Mouse (Mus musculus) CH12.LX (cell line): ENCODE data around the gene Rsph9. TPM values are rescaled to one million over a fixed set of nuclear protein-coding genes. Genes with fewer than 3 reads are reported as not detected.

Experiments
- DNase-seq: peaks from one replicate; pipeline ENCODE4 v3.0.0-alpha.2; 2013; ENCODE audit errors: extremely low read depth
- H3K27ac ChIP-seq: 2 replicates; pipeline ENCODE4 v1.5.1; 2012; ENCODE audit warnings: low read depth, mild to moderate bottlenecking, control low read depth, moderate library complexity; ENCODE audit not compliant: insufficient read depth
- H3K27me3 ChIP-seq: replicated peaks from 2 replicates; pipeline ENCODE3; 2012; ENCODE audit warnings: inconsistent platforms
- H3K36me3 ChIP-seq, 2 experiments: replicated peaks in 1 of 2; 2 replicates each; pipeline versions ENCODE3 to v1.6.1; 2012; ENCODE audit warnings: inconsistent platforms in 1 of 2, low read length in 1 of 2, mild to moderate bottlenecking in 1 of 2, mixed read lengths in 1 of 2, moderate library complexity in 1 of 2; ENCODE audit not compliant: control insufficient read depth in 1 of 2, insufficient read depth in 1 of 2
- H3K4me1 ChIP-seq, 2 experiments: 2 replicates each; pipeline ENCODE4 v1.6.1; 2012; ENCODE audit warnings: inconsistent platforms in 1 of 2, moderate library complexity in 1 of 2; ENCODE audit not compliant: insufficient read depth in 2 of 2, control insufficient read depth in 1 of 2
- H3K4me2 ChIP-seq: 2 replicates; pipeline ENCODE4 v1.6.1; 2012; ENCODE audit warnings: low read depth, mild to moderate bottlenecking, control low read depth; ENCODE audit not compliant: poor library complexity, insufficient read depth, severe bottlenecking
- H3K4me3 ChIP-seq, 3 experiments: fragments of 150-350 bp in 1 of 3; sonication (generic) in 1 of 3; replicated peaks in 1 of 3; 2 replicates each; pipeline versions ENCODE3 to v1.5.1; 2011 to 2012; ENCODE audit warnings: low read depth in 2 of 3, low read length in 2 of 3, mild to moderate bottlenecking in 2 of 3, moderate library complexity in 2 of 3, control low read depth in 1 of 3, improper control_type of control experiment in 1 of 3, inconsistent platforms in 1 of 3, mixed read lengths in 1 of 3; ENCODE audit not compliant: poor library complexity in 1 of 3
- H3K79me2 ChIP-seq: replicated peaks from 2 replicates; pipeline ENCODE4 v1.6.1; 2012; ENCODE audit warnings: mild to moderate bottlenecking, moderate library complexity; ENCODE audit not compliant: control insufficient read depth, poor library complexity, insufficient read depth, severe bottlenecking; ENCODE audit errors: extremely low read depth
- H3K9ac ChIP-seq: 2 replicates; pipeline ENCODE4 v1.6.1; 2012; ENCODE audit warnings: low read depth, mild to moderate bottlenecking, control low read depth, moderate library complexity; ENCODE audit not compliant: insufficient read depth
- H3K9me3 ChIP-seq: replicated peaks from 2 replicates; pipeline ENCODE3; 2012; ENCODE audit warnings: low read length, inconsistent platforms, mixed read lengths
- BHLHE40 ChIP-seq: IDR thresholded peaks from 2 replicates; pipeline ENCODE4 v1.6.1; 2011; ENCODE audit warnings: mild to moderate bottlenecking, low read depth, low read length, improper control_type of control experiment
- CHD1 ChIP-seq: IDR thresholded peaks from 2 replicates; pipeline ENCODE4 v1.6.1; 2012; ENCODE audit warnings: low read depth, low read length, improper control_type of control experiment, inconsistent platforms
- CTCF ChIP-seq, 2 experiments: IDR thresholded peaks in 1 of 2; conservative IDR thresholded peaks in 1 of 2; 2 replicates each; pipeline ENCODE4 v1.5.1; 2011 to 2012; ENCODE audit warnings: low read depth in 2 of 2, low read length in 2 of 2, improper control_type of control experiment in 1 of 2, inconsistent platforms in 1 of 2, mild to moderate bottlenecking in 1 of 2, moderate library complexity in 1 of 2
- E2F4 ChIP-seq: IDR thresholded peaks from 2 replicates; pipeline ENCODE4 v1.6.1; 2011; ENCODE audit warnings: low read depth, low read length, improper control_type of control experiment; ENCODE audit not compliant: insufficient replicate concordance
- EP300 ChIP-seq: IDR thresholded peaks from 2 replicates; pipeline ENCODE4 v1.6.1; 2011; ENCODE audit warnings: low read length, improper control_type of control experiment
- ETS1 ChIP-seq: conservative IDR thresholded peaks from 2 replicates; pipeline ENCODE4 v1.6.1; 2012; ENCODE audit warnings: low read depth, mild to moderate bottlenecking, inconsistent platforms, low read length, improper control_type of control experiment, moderate library complexity
- GABPA ChIP-seq: IDR thresholded peaks from 2 replicates; pipeline ENCODE4 v1.6.1; 2012; ENCODE audit warnings: low read depth, low read length, improper control_type of control experiment, inconsistent platforms; ENCODE audit not compliant: insufficient replicate concordance
- IRF4 ChIP-seq: IDR thresholded peaks from 2 replicates; pipeline ENCODE4 v1.6.1; 2014; ENCODE audit warnings: low read depth, mild to moderate bottlenecking, inconsistent platforms, low read length, improper control_type of control experiment
- MAFK ChIP-seq: IDR thresholded peaks from 2 replicates; pipeline ENCODE4 v1.6.1; 2011; ENCODE audit warnings: low read length, improper control_type of control experiment; ENCODE audit not compliant: insufficient replicate concordance
- MAX ChIP-seq: IDR thresholded peaks from 2 replicates; pipeline ENCODE4 v1.6.1; 2011; ENCODE audit warnings: low read length, improper control_type of control experiment
- MAZ ChIP-seq: IDR thresholded peaks from 2 replicates; pipeline ENCODE4 v1.6.1; 2012; ENCODE audit warnings: low read depth, mild to moderate bottlenecking, inconsistent platforms, low read length, improper control_type of control experiment, moderate library complexity
- MEF2A ChIP-seq: IDR thresholded peaks from 2 replicates; pipeline ENCODE4 v1.6.1; 2014; ENCODE audit warnings: low read depth, mild to moderate bottlenecking, inconsistent platforms, low read length, improper control_type of control experiment, borderline replicate concordance
- NRF1 ChIP-seq: IDR thresholded peaks from 2 replicates; pipeline ENCODE4 v1.6.1; 2014; ENCODE audit warnings: low read depth, mild to moderate bottlenecking, inconsistent platforms, low read length, improper control_type of control experiment, moderate library complexity
- PAX5 ChIP-seq: IDR thresholded peaks from 2 replicates; pipeline ENCODE4 v1.6.1; 2012; ENCODE audit warnings: low read length, inconsistent platforms, mixed read lengths
- POLR2AphosphoS2 ChIP-seq: IDR thresholded peaks from 2 replicates; pipeline ENCODE4 v1.6.1; 2011; ENCODE audit warnings: low read depth, low read length, improper control_type of control experiment
- SIN3A ChIP-seq: IDR thresholded peaks from 2 replicates; pipeline ENCODE4 v1.6.1; 2012; ENCODE audit warnings: low read length, improper control_type of control experiment, inconsistent platforms
- SMC3 ChIP-seq: IDR thresholded peaks from 2 replicates; pipeline ENCODE4 v1.6.1; 2011; ENCODE audit warnings: low read depth, low read length, improper control_type of control experiment
- TBP ChIP-seq: conservative IDR thresholded peaks from 2 replicates; pipeline ENCODE4 v1.6.1; 2011; ENCODE audit warnings: low read depth, low read length, improper control_type of control experiment
- TCF12 ChIP-seq: IDR thresholded peaks from 2 replicates; pipeline ENCODE4 v1.6.1; 2014; ENCODE audit warnings: low read depth, mild to moderate bottlenecking, inconsistent platforms, low read length, improper control_type of control experiment
- UBTF ChIP-seq: IDR thresholded peaks from 2 replicates; pipeline ENCODE4 v1.6.1; 2012; ENCODE audit warnings: low read depth, mild to moderate bottlenecking, inconsistent platforms, low read length, improper control_type of control experiment, moderate library complexity
- USF1 ChIP-seq: IDR thresholded peaks from 2 replicates; pipeline ENCODE4 v1.6.1; 2014; ENCODE audit warnings: low read depth, mild to moderate bottlenecking, inconsistent platforms, low read length, improper control_type of control experiment
- ZKSCAN1 ChIP-seq: IDR thresholded peaks from 2 replicates; pipeline ENCODE4 v1.6.1; 2012; ENCODE audit warnings: low read depth, inconsistent platforms, low read length, improper control_type of control experiment, borderline replicate concordance
- ZMIZ1 ChIP-seq: IDR thresholded peaks from 2 replicates; pipeline ENCODE4 v1.6.1; 2012; ENCODE audit warnings: low read depth, mild to moderate bottlenecking, inconsistent platforms, low read length, improper control_type of control experiment
- ZNF384 ChIP-seq: IDR thresholded peaks from 2 replicates; pipeline ENCODE4 v1.6.1; 2012; ENCODE audit warnings: low read depth, low read length, improper control_type of control experiment, inconsistent platforms
- dilution Hi-C: fragments of 300-500 bp; cut with MboI; formaldehyde crosslinking; loops from 2 replicates; pipeline ENCODE4 v1.14.3; 2020; ENCODE audit warnings: low sequenced_read_pairs; ENCODE audit not compliant: extremely low pct_unique_long_range_greater_than_20kb, extremely low pct_ligation_motif_present
- in situ Hi-C: fragments of 300-500 bp; cut with MboI; formaldehyde crosslinking; loops from 3 replicates; pipeline ENCODE4 v1.14.3; 2019; ENCODE audit warnings: low sequenced_read_pairs, low pct_ligation_motif_present, low pct_unique_long_range_greater_than_20kb, mixed read lengths
- polyA plus RNA-seq: library from polyadenylated mRNA; unstranded; fragments of >175 nt; gene quantifications from 2 replicates; pipeline ENCODE4 v1.2.1, GENCODE M21; 2012; ENCODE audit warnings: low read depth; ENCODE audit not compliant: insufficient read length
- total RNA-seq, 2 experiments: library from RNA; depleted of rRNA; stranded (reverse); fragments of 300-350 nt in 1 of 2; fragments of >200 nt in 1 of 2; gene quantifications; 2 replicates each; pipeline ENCODE4 v1.2.3; 2012 to 2014

The Rsph9 gene
- total and polyA plus RNA-seq, 3 experiments, result 0.61 to 1.1 TPM; not detected in 1

DNA sequence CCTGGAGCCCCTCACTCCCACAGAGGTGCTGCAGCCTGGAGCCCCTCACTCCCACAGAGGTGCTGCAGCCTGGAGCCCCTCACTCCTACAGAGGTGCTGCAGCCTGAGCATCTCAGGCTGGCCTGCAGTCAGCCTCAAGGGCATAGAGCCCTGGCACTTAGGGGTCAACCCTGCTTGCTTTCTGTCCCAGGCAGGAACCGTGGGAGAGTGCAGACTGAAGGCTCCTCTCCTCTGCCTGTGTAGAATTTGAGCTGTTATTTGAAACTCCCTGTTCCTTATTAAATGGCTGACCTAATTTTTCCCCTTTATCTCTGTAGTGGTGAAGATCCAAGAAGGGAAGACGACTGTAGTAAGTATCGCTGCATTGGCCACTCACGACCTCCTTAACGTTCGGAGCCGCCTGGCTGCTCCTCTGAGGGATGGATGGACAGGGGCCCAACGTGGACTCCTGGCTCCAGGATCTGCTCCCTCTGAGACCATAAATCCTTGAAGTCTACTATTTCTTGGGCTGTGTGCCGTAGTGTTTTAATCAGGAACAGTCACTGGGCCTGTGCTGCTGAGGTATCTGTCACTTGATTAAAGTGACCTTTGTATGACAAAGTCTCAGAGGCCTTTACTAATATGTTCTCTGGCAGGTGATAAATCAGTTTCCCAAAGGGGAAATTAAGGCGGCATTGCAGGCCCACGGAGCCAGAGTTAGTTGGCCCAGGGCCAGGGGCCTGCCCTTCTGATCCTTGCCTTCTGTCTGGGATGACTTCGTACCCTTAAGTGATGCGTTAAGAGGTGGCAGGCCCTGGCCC lies 26.2 kb downstream of the Rsph9 start:
- no peak overlapping the region for H3K4me3 ChIP-seq
- peaks cover 53 to 88% of the 10 kb centered on the region in 2 experiments for H3K36me3 ChIP-seq
- DNase-seq, result no peak
- no peak overlapping the region for H3K4me2 ChIP-seq
- TF ChIP-seq TBP (no peak), MAFK (no peak), ZKSCAN1 (no peak), ETS1 (no peak), E2F4 (no peak), BHLHE40 (no peak), USF1 (no peak), TCF12 (no peak), ZMIZ1 (no peak), MAX (no peak), NRF1 (no peak), GABPA (no peak), SMC3 (no peak), UBTF (no peak), POLR2AphosphoS2 (no peak)
- H3K4me1 ChIP-seq, result peaks cover 0 to under 1% of the 10 kb centered on the region in 2 experiments; a peak in 1 of 4 replicates
- dilution Hi-C loops, result no loop called here
- peaks cover 4% of the 10 kb centered on the region for H3K79me2 ChIP-seq
- H3K9me3 ChIP-seq, result no peaks in the 10 kb centered on the region
- H3K27ac ChIP-seq, result no peak overlapping the region
- H3K9ac ChIP-seq, result no peak overlapping the region
- H3K27me3 ChIP-seq, result no peaks in the 10 kb centered on the region
- in situ Hi-C loops, result loop anchor here (10.0 kb wide), 1 partner anchor 383 kb away; the partner anchor contains the start of gene 1600014C23Rik

DNA sequence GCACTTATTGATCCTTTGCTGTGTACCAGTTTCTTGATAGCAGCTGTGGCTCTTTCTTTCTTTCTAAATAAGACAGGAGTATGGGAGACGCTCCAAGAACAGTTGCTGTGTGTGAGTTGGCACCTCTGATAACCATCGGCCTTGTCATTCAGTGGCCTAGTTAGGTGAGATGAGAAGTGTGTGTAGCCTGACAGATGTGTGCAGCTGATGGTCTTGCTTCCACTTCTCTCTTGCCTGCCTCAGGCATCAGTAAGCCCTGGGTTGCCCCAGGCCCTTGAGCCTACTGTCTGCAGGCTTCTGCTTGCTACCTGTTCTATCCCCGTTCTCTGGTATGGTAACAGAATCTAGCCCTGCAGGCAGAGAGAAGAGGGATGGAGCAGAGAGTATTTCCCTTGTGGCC lies 27.1 kb downstream of the Rsph9 start:
- dilution Hi-C loops (no loop called here), in situ Hi-C loops (loop anchor here (10.0 kb wide), 1 partner anchor 382 kb away; the partner anchor contains the start of gene 1600014C23Rik)
- H3K9me3 ChIP-seq, result no peaks in the 10 kb centered on the region
- DNase-seq, result no peak
- H3K9ac ChIP-seq, result no peak overlapping the region
- no peaks in the 10 kb centered on the region for H3K27me3 ChIP-seq
- no peak overlapping the region for H3K4me2 ChIP-seq
- H3K27ac ChIP-seq, result no peak overlapping the region
- H3K4me1 ChIP-seq, result peaks cover 2 to 10% of the 10 kb centered on the region in 2 experiments; a peak in 2 of 4 replicates
- peaks cover 44 to 81% of the 10 kb centered on the region in 2 experiments for H3K36me3 ChIP-seq
- H3K79me2 ChIP-seq, result peaks cover 4% of the 10 kb centered on the region
- TF ChIP-seq IRF4, result no peak
- TF ChIP-seq CTCF (conservative IDR thresholded peaks at IDR 0.05 in 1 of 2, IDR thresholded peaks at IDR 0.05 in 1 of 2; ENCODE audit: low read depth in 2 of 2, low read length in 2 of 2), result no peak
- no peak for TF ChIP-seq MEF2A
- no peak for TF ChIP-seq ZNF384
- no peak for TF ChIP-seq ZMIZ1
- TF ChIP-seq PAX5, result no peak
- no peak for TF ChIP-seq CHD1
- TF ChIP-seq EP300, result no peak
- no peak for TF ChIP-seq SIN3A
- TF ChIP-seq MAZ, result no peak
- H3K4me3 ChIP-seq, result no peak overlapping the region
